Mouse (Mus musculus): ENCODE measurements around the gene Ermard. TPM values are rescaled to one million over a fixed set of nuclear protein-coding genes. Genes with fewer than 3 reads are reported as not detected.

The Ermard gene
- polyA plus RNA-seq, 1 experiment from 2014 or later, result 104 TPM

DNA sequence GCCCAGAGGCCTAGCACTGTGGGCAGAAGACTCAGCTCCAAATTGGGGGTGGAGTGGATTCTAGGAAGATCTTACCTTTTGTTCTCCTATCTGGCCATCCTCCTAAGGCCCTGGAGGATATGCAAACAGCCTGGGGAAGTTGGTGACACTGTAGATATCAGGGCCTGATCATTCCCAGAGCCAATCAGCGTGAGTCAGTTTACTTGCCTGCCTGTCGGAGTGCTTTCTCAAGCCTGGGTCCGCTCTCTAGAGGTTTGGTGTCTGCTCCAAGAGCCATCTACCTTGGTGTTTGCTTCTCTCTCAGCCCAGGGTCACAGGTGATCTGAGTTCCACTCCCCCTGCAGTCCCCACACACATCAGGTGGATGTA lies 89.3 kb downstream of the Ermard start:
- no peaks in the 10 kb centered on the region for H3K9me3 ChIP-seq
- H3K4me1 ChIP-seq (replicated peaks), result no peaks in the 10 kb centered on the region
- no peaks in the 10 kb centered on the region for H3K36me3 ChIP-seq
- WGBS, result 85% methylated on average over 3 of the region's 3 CpGs
- no peak overlapping the region for H3K4me2 ChIP-seq
- no peak overlapping the region for H3K9ac ChIP-seq (replicated peaks)
- no peak for ATAC-seq (ENCODE audit: insufficient number of reproducible peaks, insufficient read depth, low FRiP score, low TSS enrichment, low read depth)
- no peaks in the 10 kb centered on the region for H3K27me3 ChIP-seq
- H3K27ac ChIP-seq, result no peak overlapping the region
- H3K4me3 ChIP-seq (replicated peaks), result no peak overlapping the region

- Histone ChIP-seq H3K4me3 (replicated peaks) (no peak overlapping the region), H3K9ac (replicated peaks) (no peak overlapping the region), H3K27ac (no peak overlapping the region), H3K36me3 (no peaks in the 10 kb centered on the region), H3K27me3 (0 out of 2 replicates have a peak, but pooled peaks cover 4% of the 10 kb centered on the region), H3K4me2 (no peak overlapping the region), H3K4me1 (replicated peaks) (no peaks in the 10 kb centered on the region), H3K9me3 (no peaks in the 10 kb centered on the region)
- no peak for ATAC-seq (ENCODE audit: insufficient number of reproducible peaks, insufficient read depth, low FRiP score, low TSS enrichment, low read depth)
- WGBS, result 83% methylated on average over 12 of the region's 12 CpGs
Measured at GRCm38 (mm10) chr17:15134905-15135669, 94.1 kb downstream of the Ermard start.

GRCm38 (mm10) chr17:15137443-15137842 lies 96.4 kb downstream of the Ermard start:
- Histone ChIP-seq H3K9ac (replicated peaks) (no peak overlapping the region), H3K4me3 (replicated peaks) (no peak overlapping the region), H3K4me2 (no peak overlapping the region), H3K27me3 (0 out of 2 replicates have a peak, but pooled peaks cover 4% of the 10 kb centered on the region), H3K36me3 (no peaks in the 10 kb centered on the region), H3K27ac (no peak overlapping the region), H3K4me1 (replicated peaks) (no peaks in the 10 kb centered on the region), H3K9me3 (no peaks in the 10 kb centered on the region)
- no peak for ATAC-seq (ENCODE audit: insufficient number of reproducible peaks, insufficient read depth, low FRiP score, low TSS enrichment, low read depth)
- 54% methylated on average over 5 of the region's 5 CpGs for WGBS

Other genes starting within 250 kb of the Ermard start
- gene Wdr27, start 98.0 kb upstream of the Ermard start, polyA plus RNA-seq (2016; fragmentation: Nextera tagmentation; extraction: Ambion mirVana), result 4.3 and 6.0 TPM in 2 replicates
- 27.3 and 29.4 TPM in 2 replicates for gene 1600012H06Rik, start 98.0 kb upstream of the Ermard start, polyA plus RNA-seq (2016; fragmentation: Nextera tagmentation; extraction: Ambion mirVana)
- 29.4 and 34.7 TPM in 2 replicates for gene Phf10, start 79.9 kb upstream of the Ermard start, polyA plus RNA-seq (2016; fragmentation: Nextera tagmentation; extraction: Ambion mirVana)
- 10.4 and 14.9 TPM in 2 replicates for gene 9030025P20Rik, start 62.7 kb upstream of the Ermard start, polyA plus RNA-seq (2016; fragmentation: Nextera tagmentation; extraction: Ambion mirVana)
- not detected in 2 replicates for gene Gm3417, start 62.4 kb upstream of the Ermard start, polyA plus RNA-seq (2016; fragmentation: Nextera tagmentation; extraction: Ambion mirVana)
- 5.5 and 6.9 TPM in 2 replicates for gene Gm3435, start 31.0 kb upstream of the Ermard start, polyA plus RNA-seq (2016; fragmentation: Nextera tagmentation; extraction: Ambion mirVana)
- gene Tcte3, start 280 bp downstream of the Ermard start, polyA plus RNA-seq (2016; fragmentation: Nextera tagmentation; extraction: Ambion mirVana), result 1.4 TPM in 1 of 2 replicates, not detected in the other
- 3.6 and 4.2 TPM in 2 replicates for gene Gm3448, start 329 bp downstream of the Ermard start, polyA plus RNA-seq (2016; fragmentation: Nextera tagmentation; extraction: Ambion mirVana)